Mouse (Mus musculus) heart, embryonic 12.5 days (tissue): ENCODE measurements around the gene Arhgef3. TPM values are rescaled to one million over a fixed set of nuclear protein-coding genes. Genes with fewer than 3 reads are reported as not detected.
"Not testable (repeated sequence)": the region's sequence is repeated elsewhere in the genome, so short reads cannot be mapped to it uniquely, and the experiment has no call there.

Source experiments
- ATAC-seq: fragments of 200-750 bp; cut with Nextera tagmentation; 2 replicates; pipeline ENCODE4 v1.8.0; 2017; ENCODE audit warnings: moderate TSS enrichment, moderate library complexity; ENCODE audit not compliant: insufficient number of reproducible peaks, low FRiP score
- H3K27ac ChIP-seq: fragments of 300-500 bp; sonication (generic); 2 replicates; pipeline ENCODE4 v1.5.1; 2016; ENCODE audit warnings: mild to moderate bottlenecking, moderate library complexity; ENCODE audit not compliant: poor library complexity, severe bottlenecking
- H3K27me3 ChIP-seq: fragments of 300-500 bp; sonication (generic); replicated peaks from 2 replicates; pipeline ENCODE4 v1.6.1; 2016; ENCODE audit warnings: mild to moderate bottlenecking, moderate library complexity
- H3K36me3 ChIP-seq: fragments of 300-500 bp; sonication (generic); 2 replicates; pipeline ENCODE4 v1.6.1; 2016; ENCODE audit warnings: mild to moderate bottlenecking, moderate library complexity
- H3K4me1 ChIP-seq: fragments of 300-500 bp; sonication (generic); replicated peaks from 2 replicates; pipeline ENCODE4 v1.6.1; 2016; ENCODE audit warnings: mild to moderate bottlenecking
- H3K4me2 ChIP-seq: fragments of 300-500 bp; sonication (generic); 2 replicates; pipeline ENCODE4 v1.6.1; 2016; ENCODE audit warnings: mild to moderate bottlenecking, moderate library complexity
- H3K4me3 ChIP-seq: fragments of 300-500 bp; sonication (generic); 2 replicates; pipeline ENCODE4 v1.5.1; 2016; ENCODE audit warnings: mild to moderate bottlenecking
- H3K9ac ChIP-seq: fragments of 300-500 bp; sonication (generic); 2 replicates; pipeline ENCODE4 v1.6.1; 2016; ENCODE audit warnings: mild to moderate bottlenecking, moderate library complexity
- H3K9me3 ChIP-seq: fragments of 300-500 bp; sonication (generic); replicated peaks from 2 replicates; pipeline ENCODE4 v1.6.1; 2016; ENCODE audit warnings: mild to moderate bottlenecking, moderate library complexity
- WGBS: fragments of 180-500 bp; shearing (Covaris S2); methylation state at CpG from one replicate; pipeline ENCODE4 v1.1.7; 2016; 5-methylcytosine and 5-hydroxymethylcytosine counted together
- polyA plus RNA-seq: library from polyadenylated mRNA; unstranded; fragments of >200 nt; fragmentation: Nextera tagmentation; extraction: Ambion mirVana; gene quantifications from 2 replicates; pipeline ENCODE4 v1.2.1, GENCODE M21; 2016

The Arhgef3 gene
- polyA plus RNA-seq, 1 experiment from 2014 or later, result 17.6 TPM

GRCm38 (mm10) chr14:27196980-27197379 lies 82.3 kb downstream of the Arhgef3 start:
- no peaks in the 10 kb centered on the region for H3K4me1 ChIP-seq
- no peak overlapping the region for H3K27ac ChIP-seq
- ATAC-seq, result no peak
- no peak overlapping the region for H3K9ac ChIP-seq
- H3K4me3 ChIP-seq, result no peak overlapping the region
- no peaks in the 10 kb centered on the region for H3K36me3 ChIP-seq
- H3K27me3 ChIP-seq, result no peaks in the 10 kb centered on the region
- 67% methylated on average over 8 of the region's 8 CpGs for WGBS
- no peak overlapping the region for H3K4me2 ChIP-seq
- H3K9me3 ChIP-seq, result no peaks in the 10 kb centered on the region

GRCm38 (mm10) chr14:27198490-27199089 lies 83.9 kb downstream of the Arhgef3 start:
- Histone ChIP-seq H3K4me2 (no peak overlapping the region), H3K4me1 (no peaks in the 10 kb centered on the region), H3K36me3 (no peaks in the 10 kb centered on the region), H3K27me3 (no peaks in the 10 kb centered on the region), H3K4me3 (no peak overlapping the region), H3K9ac (no peak overlapping the region), H3K27ac (no peak overlapping the region), H3K9me3 (no peaks in the 10 kb centered on the region)
- ATAC-seq, result no peak
- WGBS, result 89% methylated on average over 5 of the region's 5 CpGs

GRCm38 (mm10) chr14:27199119-27199518 lies 84.4 kb downstream of the Arhgef3 start:
- Histone ChIP-seq H3K9me3 (no peaks in the 10 kb centered on the region), H3K9ac (no peak overlapping the region), H3K36me3 (no peaks in the 10 kb centered on the region), H3K27me3 (no peaks in the 10 kb centered on the region), H3K27ac (no peak overlapping the region), H3K4me2 (no peak overlapping the region), H3K4me1 (no peaks in the 10 kb centered on the region), H3K4me3 (no peak overlapping the region)
- ATAC-seq, result no peak
- WGBS, result 72% methylated on average over 3 of the region's 3 CpGs

GRCm38 (mm10) chr14:27199870-27200269 lies 85.2 kb downstream of the Arhgef3 start:
- no peaks in the 10 kb centered on the region for H3K4me1 ChIP-seq
- 90% methylated on average over 11 of the region's 11 CpGs for whole genome bisulfite sequencing
- H3K9ac ChIP-seq, result no peak overlapping the region
- no peaks in the 10 kb centered on the region for H3K27me3 ChIP-seq
- ATAC-seq, result no peak
- H3K4me3 ChIP-seq, result no peak overlapping the region
- no peaks in the 10 kb centered on the region for H3K36me3 ChIP-seq
- H3K9me3 ChIP-seq, result no peaks in the 10 kb centered on the region
- H3K4me2 ChIP-seq, result no peak overlapping the region
- no peak overlapping the region for H3K27ac ChIP-seq

GRCm38 (mm10) chr14:27200743-27201576 lies 86.3 kb downstream of the Arhgef3 start:
- H3K27me3 ChIP-seq, result no peaks in the 10 kb centered on the region; the same call in 1 of the 2 replicates
- no peaks in the 10 kb centered on the region for H3K9me3 ChIP-seq
- no peak overlapping the region for H3K4me2 ChIP-seq
- no peak for ATAC-seq
- WGBS, result 80% methylated on average over 12 of the region's 12 CpGs
- H3K36me3 ChIP-seq, result no peaks in the 10 kb centered on the region
- no peak overlapping the region for H3K9ac ChIP-seq
- no peak overlapping the region for H3K4me3 ChIP-seq
- H3K4me1 ChIP-seq, result no peaks in the 10 kb centered on the region
- H3K27ac ChIP-seq, result no peak overlapping the region

GRCm38 (mm10) chr14:27201824-27202223 lies 87.1 kb downstream of the Arhgef3 start:
- no peaks in the 10 kb centered on the region for H3K9me3 ChIP-seq
- ATAC-seq, result no peak
- no peaks in the 10 kb centered on the region for H3K4me1 ChIP-seq
- H3K4me3 ChIP-seq, result no peak overlapping the region
- H3K36me3 ChIP-seq, result no peaks in the 10 kb centered on the region
- H3K4me2 ChIP-seq, result no peak overlapping the region
- no peak overlapping the region for H3K27ac ChIP-seq
- H3K27me3 ChIP-seq, result no peaks in the 10 kb centered on the region; the same call in 1 of the 2 replicates
- 61% methylated on average over 5 of the region's 5 CpGs for WGBS
- no peak overlapping the region for H3K9ac ChIP-seq

GRCm38 (mm10) chr14:27204704-27205103 lies 90.0 kb downstream of the Arhgef3 start:
- no peaks in the 10 kb centered on the region for H3K9me3 ChIP-seq
- no peaks in the 10 kb centered on the region; the same call in 1 of the 2 replicates for H3K27me3 ChIP-seq
- 84% methylated on average over 2 of the region's 2 CpGs for WGBS
- no peak overlapping the region for H3K4me3 ChIP-seq
- no peak for ATAC-seq
- H3K36me3 ChIP-seq, result no peaks in the 10 kb centered on the region
- H3K27ac ChIP-seq, result no peak overlapping the region
- H3K4me2 ChIP-seq, result no peak overlapping the region
- no peaks in the 10 kb centered on the region for H3K4me1 ChIP-seq
- no peak overlapping the region for H3K9ac ChIP-seq

GRCm38 (mm10) chr14:27206443-27206842 lies 91.7 kb downstream of the Arhgef3 start:
- Histone ChIP-seq H3K27ac (no peak overlapping the region), H3K27me3 (no peaks in the 10 kb centered on the region; the same call in 1 of the 2 replicates), H3K4me3 (no peak overlapping the region), H3K9me3 (no peaks in the 10 kb centered on the region), H3K4me1 (no peaks in the 10 kb centered on the region), H3K4me2 (no peak overlapping the region), H3K9ac (no peak overlapping the region), H3K36me3 (no peaks in the 10 kb centered on the region)
- ATAC-seq, result no peak

- H3K36me3 ChIP-seq, result no peaks in the 10 kb centered on the region
- no peak for ATAC-seq
- 90% methylated on average over 4 of the region's 4 CpGs for WGBS
- H3K27me3 ChIP-seq, result no peaks in the 10 kb centered on the region; the same call in 1 of the 2 replicates
- H3K4me2 ChIP-seq, result no peak overlapping the region
- H3K4me3 ChIP-seq, result no peak overlapping the region
- H3K27ac ChIP-seq, result no peak overlapping the region
- H3K9ac ChIP-seq, result no peak overlapping the region
- H3K9me3 ChIP-seq, result no peaks in the 10 kb centered on the region
- H3K4me1 ChIP-seq, result no peaks in the 10 kb centered on the region
These were observed 94.8 kb downstream of the Arhgef3 start for GRCm38 (mm10) chr14:27209542-27209941.

- 72% methylated on average over 9 of the region's 9 CpGs for WGBS
- not testable (repeated sequence) for H3K4me3 ChIP-seq, H3K4me1 ChIP-seq, H3K4me2 ChIP-seq, ATAC-seq, H3K9me3 ChIP-seq, H3K27ac ChIP-seq, H3K27me3 ChIP-seq, H3K36me3 ChIP-seq, H3K9ac ChIP-seq
These were observed 96.1 kb downstream of the Arhgef3 start for GRCm38 (mm10) chr14:27210801-27211200.

GRCm38 (mm10) chr14:27211743-27212445 lies 97.2 kb downstream of the Arhgef3 start:
- ATAC-seq, result no peak
- Histone ChIP-seq H3K4me3 (no peak overlapping the region), H3K27ac (no peak overlapping the region), H3K27me3 (no peaks in the 10 kb centered on the region), H3K36me3 (no peaks in the 10 kb centered on the region), H3K4me2 (no peak overlapping the region), H3K9ac (no peak overlapping the region), H3K9me3 (no peaks in the 10 kb centered on the region), H3K4me1 (no peaks in the 10 kb centered on the region)
- WGBS, result 88% methylated on average over 2 of the region's 2 CpGs
